Mouse (Mus musculus) CH12.LX (cell line): Measurements from ENCODE around the gene Tecta. TPM values are rescaled to one million over a fixed set of nuclear protein-coding genes. Genes with fewer than 3 reads are reported as not detected.

Experiments used
- DNase-seq: peaks from one replicate; pipeline ENCODE4 v3.0.0-alpha.2; 2013; ENCODE audit errors: extremely low read depth
- H3K27ac ChIP-seq: 2 replicates; pipeline ENCODE4 v1.5.1; 2012; ENCODE audit warnings: low read depth, mild to moderate bottlenecking, control low read depth, moderate library complexity; ENCODE audit not compliant: insufficient read depth
- H3K27me3 ChIP-seq: replicated peaks from 2 replicates; pipeline ENCODE3; 2012; ENCODE audit warnings: inconsistent platforms
- H3K36me3 ChIP-seq, 2 experiments: replicated peaks in 1 of 2; 2 replicates each; pipeline versions ENCODE3 to v1.6.1; 2012; ENCODE audit warnings: inconsistent platforms in 1 of 2, low read length in 1 of 2, mild to moderate bottlenecking in 1 of 2, mixed read lengths in 1 of 2, moderate library complexity in 1 of 2; ENCODE audit not compliant: control insufficient read depth in 1 of 2, insufficient read depth in 1 of 2
- H3K4me1 ChIP-seq, 2 experiments: 2 replicates each; pipeline ENCODE4 v1.6.1; 2012; ENCODE audit warnings: inconsistent platforms in 1 of 2, moderate library complexity in 1 of 2; ENCODE audit not compliant: insufficient read depth in 2 of 2, control insufficient read depth in 1 of 2
- H3K4me2 ChIP-seq: 2 replicates; pipeline ENCODE4 v1.6.1; 2012; ENCODE audit warnings: low read depth, mild to moderate bottlenecking, control low read depth; ENCODE audit not compliant: poor library complexity, insufficient read depth, severe bottlenecking
- H3K4me3 ChIP-seq, 3 experiments: fragments of 150-350 bp in 1 of 3; sonication (generic) in 1 of 3; replicated peaks in 1 of 3; 2 replicates each; pipeline versions ENCODE3 to v1.5.1; 2011 to 2012; ENCODE audit warnings: low read depth in 2 of 3, low read length in 2 of 3, mild to moderate bottlenecking in 2 of 3, moderate library complexity in 2 of 3, control low read depth in 1 of 3, improper control_type of control experiment in 1 of 3, inconsistent platforms in 1 of 3, mixed read lengths in 1 of 3; ENCODE audit not compliant: poor library complexity in 1 of 3
- H3K79me2 ChIP-seq: replicated peaks from 2 replicates; pipeline ENCODE4 v1.6.1; 2012; ENCODE audit warnings: mild to moderate bottlenecking, moderate library complexity; ENCODE audit not compliant: control insufficient read depth, poor library complexity, insufficient read depth, severe bottlenecking; ENCODE audit errors: extremely low read depth
- H3K9ac ChIP-seq: 2 replicates; pipeline ENCODE4 v1.6.1; 2012; ENCODE audit warnings: low read depth, mild to moderate bottlenecking, control low read depth, moderate library complexity; ENCODE audit not compliant: insufficient read depth
- H3K9me3 ChIP-seq: replicated peaks from 2 replicates; pipeline ENCODE3; 2012; ENCODE audit warnings: low read length, inconsistent platforms, mixed read lengths
- CHD2 ChIP-seq: IDR thresholded peaks from 2 replicates; pipeline ENCODE4 v1.6.1; 2011; ENCODE audit warnings: low read length, improper control_type of control experiment
- CTCF ChIP-seq, 2 experiments: IDR thresholded peaks in 1 of 2; conservative IDR thresholded peaks in 1 of 2; 2 replicates each; pipeline ENCODE4 v1.5.1; 2011 to 2012; ENCODE audit warnings: low read depth in 2 of 2, low read length in 2 of 2, improper control_type of control experiment in 1 of 2, inconsistent platforms in 1 of 2, mild to moderate bottlenecking in 1 of 2, moderate library complexity in 1 of 2
- ELF1 ChIP-seq: IDR thresholded peaks from 2 replicates; pipeline ENCODE4 v1.6.1; 2014; ENCODE audit warnings: low read depth, mild to moderate bottlenecking, inconsistent platforms, low read length, improper control_type of control experiment
- EP300 ChIP-seq: IDR thresholded peaks from 2 replicates; pipeline ENCODE4 v1.6.1; 2011; ENCODE audit warnings: low read length, improper control_type of control experiment
- IRF4 ChIP-seq: IDR thresholded peaks from 2 replicates; pipeline ENCODE4 v1.6.1; 2014; ENCODE audit warnings: low read depth, mild to moderate bottlenecking, inconsistent platforms, low read length, improper control_type of control experiment
- JUN ChIP-seq: IDR thresholded peaks from 2 replicates; pipeline ENCODE4 v1.6.1; 2011; ENCODE audit warnings: low read depth, mild to moderate bottlenecking, low read length, improper control_type of control experiment, moderate library complexity; ENCODE audit not compliant: insufficient read depth
- JUND ChIP-seq: conservative IDR thresholded peaks from 2 replicates; pipeline ENCODE4 v1.6.1; 2011; ENCODE audit warnings: low read depth, low read length, improper control_type of control experiment
- MAX ChIP-seq: IDR thresholded peaks from 2 replicates; pipeline ENCODE4 v1.6.1; 2011; ENCODE audit warnings: low read length, improper control_type of control experiment
- MAZ ChIP-seq: IDR thresholded peaks from 2 replicates; pipeline ENCODE4 v1.6.1; 2012; ENCODE audit warnings: low read depth, mild to moderate bottlenecking, inconsistent platforms, low read length, improper control_type of control experiment, moderate library complexity
- MEF2A ChIP-seq: IDR thresholded peaks from 2 replicates; pipeline ENCODE4 v1.6.1; 2014; ENCODE audit warnings: low read depth, mild to moderate bottlenecking, inconsistent platforms, low read length, improper control_type of control experiment, borderline replicate concordance
- MYC ChIP-seq: IDR thresholded peaks from 2 replicates; pipeline ENCODE4 v1.6.1; 2011; ENCODE audit warnings: low read depth, mild to moderate bottlenecking, improper control_type of control experiment, low read length
- NELFE ChIP-seq: IDR thresholded peaks from 2 replicates; pipeline ENCODE4 v1.6.1; 2011; ENCODE audit warnings: low read depth, low read length, improper control_type of control experiment
- NRF1 ChIP-seq: IDR thresholded peaks from 2 replicates; pipeline ENCODE4 v1.6.1; 2014; ENCODE audit warnings: low read depth, mild to moderate bottlenecking, inconsistent platforms, low read length, improper control_type of control experiment, moderate library complexity
- PAX5 ChIP-seq: IDR thresholded peaks from 2 replicates; pipeline ENCODE4 v1.6.1; 2012; ENCODE audit warnings: low read length, inconsistent platforms, mixed read lengths
- RAD21 ChIP-seq: IDR thresholded peaks from 2 replicates; pipeline ENCODE4 v1.6.1; 2011; ENCODE audit warnings: low read depth, mild to moderate bottlenecking, low read length, improper control_type of control experiment, moderate library complexity
- SIN3A ChIP-seq: IDR thresholded peaks from 2 replicates; pipeline ENCODE4 v1.6.1; 2012; ENCODE audit warnings: low read length, improper control_type of control experiment, inconsistent platforms
- TCF12 ChIP-seq: IDR thresholded peaks from 2 replicates; pipeline ENCODE4 v1.6.1; 2014; ENCODE audit warnings: low read depth, mild to moderate bottlenecking, inconsistent platforms, low read length, improper control_type of control experiment
- UBTF ChIP-seq: IDR thresholded peaks from 2 replicates; pipeline ENCODE4 v1.6.1; 2012; ENCODE audit warnings: low read depth, mild to moderate bottlenecking, inconsistent platforms, low read length, improper control_type of control experiment, moderate library complexity
- USF1 ChIP-seq: IDR thresholded peaks from 2 replicates; pipeline ENCODE4 v1.6.1; 2014; ENCODE audit warnings: low read depth, mild to moderate bottlenecking, inconsistent platforms, low read length, improper control_type of control experiment
- USF2 ChIP-seq: conservative IDR thresholded peaks from 2 replicates; pipeline ENCODE4 v1.6.1; 2011; ENCODE audit warnings: low read depth, low read length, improper control_type of control experiment
- ZC3H11A ChIP-seq: IDR thresholded peaks from 2 replicates; pipeline ENCODE4 v1.6.1; 2012; ENCODE audit warnings: low read depth, mild to moderate bottlenecking, inconsistent platforms, low read length, improper control_type of control experiment
- dilution Hi-C: fragments of 300-500 bp; cut with MboI; formaldehyde crosslinking; loops from 2 replicates; pipeline ENCODE4 v1.14.3; 2020; ENCODE audit warnings: low sequenced_read_pairs; ENCODE audit not compliant: extremely low pct_unique_long_range_greater_than_20kb, extremely low pct_ligation_motif_present
- in situ Hi-C: fragments of 300-500 bp; cut with MboI; formaldehyde crosslinking; loops from 3 replicates; pipeline ENCODE4 v1.14.3; 2019; ENCODE audit warnings: low sequenced_read_pairs, low pct_ligation_motif_present, low pct_unique_long_range_greater_than_20kb, mixed read lengths
- polyA plus RNA-seq: library from polyadenylated mRNA; unstranded; fragments of >175 nt; gene quantifications from 2 replicates; pipeline ENCODE4 v1.2.1, GENCODE M21; 2012; ENCODE audit warnings: low read depth; ENCODE audit not compliant: insufficient read length
- total RNA-seq, 2 experiments: library from RNA; depleted of rRNA; stranded (reverse); fragments of 300-350 nt in 1 of 2; fragments of >200 nt in 1 of 2; gene quantifications; 2 replicates each; pipeline ENCODE4 v1.2.3; 2012 to 2014

Gene Tecta
- total and polyA plus RNA-seq, 3 experiments = 0.04 to 0.09 TPM; not detected in 1

GRCm38 (mm10) chr9:42418786-42419185 is 19.1 kb upstream of the Tecta start:
- in situ Hi-C loops (no loop called here), dilution Hi-C loops (no loop called here)
- Histone ChIP-seq H3K36me3 (peaks cover 14 to 54% of the 10 kb centered on the region in 2 experiments), H3K4me1 (peaks cover 0 to 22% of the 10 kb centered on the region in 2 experiments; a peak in 2 of 4 replicates), H3K9me3 (no peaks in the 10 kb centered on the region), H3K27ac (no peak overlapping the region), H3K27me3 (no peaks in the 10 kb centered on the region), H3K9ac (no peak overlapping the region), H3K79me2 (no peaks in the 10 kb centered on the region), H3K4me3 (no peak overlapping the region), H3K4me2 (no peak overlapping the region)
- DNase-seq = no peak
- TF ChIP-seq ELF1 (no peak), TCF12 (no peak), CTCF (conservative IDR thresholded peaks at IDR 0.05 in 1 of 2, IDR thresholded peaks at IDR 0.05 in 1 of 2; ENCODE audit: low read depth in 2 of 2, low read length in 2 of 2) (no peak), MAX (no peak), MYC (no peak), SIN3A (no peak), EP300 (no peak), JUND (no peak), ZC3H11A (no peak), UBTF (no peak), RAD21 (no peak), USF1 (no peak)

DNA sequence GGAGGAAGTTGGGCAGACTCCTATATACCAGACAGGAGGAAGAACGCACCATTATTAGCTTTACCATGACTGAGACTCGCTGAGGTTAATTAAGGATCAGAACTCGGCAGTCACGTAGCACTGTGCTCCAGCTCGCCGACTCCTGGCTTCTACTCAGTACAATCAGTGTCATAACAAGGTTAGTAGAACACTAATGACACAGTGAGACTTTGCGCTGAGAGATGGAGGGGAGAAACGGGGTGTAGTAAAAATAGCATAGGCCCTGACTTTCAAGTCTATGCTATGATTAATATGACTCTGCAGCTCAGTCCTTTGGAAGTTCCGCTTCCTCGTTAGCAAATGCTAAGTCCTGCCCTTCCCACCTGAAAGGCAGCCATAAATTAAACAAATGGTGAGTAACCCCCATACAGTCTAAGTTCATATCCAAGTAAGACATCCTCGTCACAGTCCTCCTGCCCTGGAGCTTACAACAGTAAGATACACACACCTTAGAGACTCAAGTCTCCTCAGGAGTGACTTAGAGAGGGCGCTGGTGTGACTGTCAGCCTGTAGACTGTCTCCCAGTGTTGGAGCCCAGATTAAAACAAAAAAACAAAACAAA is 17.7 kb upstream of the Tecta start:
- Histone ChIP-seq H3K4me2 (no peak overlapping the region), H3K9me3 (no peaks in the 10 kb centered on the region), H3K79me2 (no peaks in the 10 kb centered on the region), H3K9ac (no peak overlapping the region), H3K36me3 (peaks cover 11 to 57% of the 10 kb centered on the region in 2 experiments), H3K27ac (no peak overlapping the region), H3K4me3 (no peak overlapping the region), H3K4me1 (peaks cover 0 to 22% of the 10 kb centered on the region in 2 experiments; a peak in 2 of 4 replicates), H3K27me3 (no peaks in the 10 kb centered on the region)
- TF ChIP-seq RAD21 (no peak), ZC3H11A (no peak), USF2 (no peak), JUND (no peak), PAX5 (no peak), MAZ (no peak), UBTF (no peak), CHD2 (no peak), JUN (no peak), NRF1 (no peak), IRF4 (no peak), NELFE (no peak), MAX (no peak), MEF2A (no peak)
- dilution Hi-C loops (no loop called here), in situ Hi-C loops (no loop called here)
- no peak for DNase-seq
